Mouse (Mus musculus) kidney, postnatal 10 days (tissue): ENCODE results near the gene Smg6.
A peak's percentile ranks its signal among the peaks of the same experiment; 100 is the strongest.

Experiments
- DNase-seq: peaks from one replicate; pipeline ENCODE4 v3.0.0; 2021; ENCODE audit warnings: mixed read lengths

Smg6 gene

GRCm38 (mm10) chr11:74930391-74930790 is 4.8 kb downstream of the Smg6 start:
- DNase-seq = no peak

- DNase-seq = no peak
These were observed 20.7 kb downstream of the Smg6 start for GRCm38 (mm10) chr11:74946348-74946747.

GRCm38 (mm10) chr11:74954901-74955300 is 29.3 kb downstream of the Smg6 start:
- peak; percentile 24 for DNase-seq

GRCm38 (mm10) chr11:74956006-74956405 is 30.4 kb downstream of the Smg6 start:
- DNase-seq = no peak

- DNase-seq = peak; percentile 24
These were observed 32.0 kb downstream of the Smg6 start for GRCm38 (mm10) chr11:74957600-74957999.

- DNase-seq = no peak
These were observed 33.9 kb downstream of the Smg6 start for GRCm38 (mm10) chr11:74959501-74959900.

- DNase-seq = no peak
These were observed 34.5 kb downstream of the Smg6 start for GRCm38 (mm10) chr11:74960031-74960551.

- no peak for DNase-seq
These were observed 36.3 kb downstream of the Smg6 start for GRCm38 (mm10) chr11:74961953-74962352.

GRCm38 (mm10) chr11:74962846-74963407 is 37.3 kb downstream of the Smg6 start:
- peak; percentile 18 for DNase-seq

- no peak for DNase-seq
These were observed 39.9 kb downstream of the Smg6 start for GRCm38 (mm10) chr11:74965516-74965915.

- DNase-seq = no peak
These were observed 47.9 kb downstream of the Smg6 start for GRCm38 (mm10) chr11:74973290-74974157.

- no peak for DNase-seq
These were observed 49.0 kb downstream of the Smg6 start for GRCm38 (mm10) chr11:74974615-74975014.

- DNase-seq = no peak
These were observed 51.4 kb downstream of the Smg6 start for GRCm38 (mm10) chr11:74976835-74977687.

- DNase-seq = peak; percentile 90
These were observed 55.8 kb downstream of the Smg6 start for GRCm38 (mm10) chr11:74981464-74981863.

- no peak for DNase-seq
These were observed 56.6 kb downstream of the Smg6 start for GRCm38 (mm10) chr11:74982241-74982640.

GRCm38 (mm10) chr11:74988162-74988561 is 62.5 kb downstream of the Smg6 start:
- DNase-seq = peak; percentile 26

GRCm38 (mm10) chr11:74989047-74989446 is 63.4 kb downstream of the Smg6 start:
- peak; percentile 49 for DNase-seq

GRCm38 (mm10) chr11:74990501-74990900 is 64.9 kb downstream of the Smg6 start:
- DNase-seq = peak; percentile 12

- no peak for DNase-seq
These were observed 65.7 kb downstream of the Smg6 start for GRCm38 (mm10) chr11:74991290-74991689.

GRCm38 (mm10) chr11:74992427-74992987 is 66.9 kb downstream of the Smg6 start:
- DNase-seq = peak; percentile 59

GRCm38 (mm10) chr11:74994141-74994540 is 68.5 kb downstream of the Smg6 start:
- DNase-seq = no peak

- DNase-seq = no peak
These were observed 69.2 kb downstream of the Smg6 start for GRCm38 (mm10) chr11:74994856-74995255.

GRCm38 (mm10) chr11:74996482-74996881 is 70.9 kb downstream of the Smg6 start:
- DNase-seq = no peak
